Mouse (Mus musculus) liver, postnatal 0 days (tissue): ENCODE data around the gene Mcu. TPM values are rescaled to one million over a fixed set of nuclear protein-coding genes. Genes with fewer than 3 reads are reported as not detected.

Experiments used
- ATAC-seq: fragments of 200-750 bp; cut with Nextera tagmentation; 2 replicates; pipeline ENCODE4 v1.8.0; 2017; ENCODE audit warnings: mild to moderate bottlenecking, moderate library complexity
- DNase-seq: peaks from one replicate; pipeline ENCODE4 v3.0.0-alpha.2; 2016
- H3K27ac ChIP-seq: fragments of 300-500 bp; sonication (generic); 2 replicates; pipeline ENCODE4 v1.5.1; 2014; ENCODE audit warnings: antibody characterized with exemption, moderate library complexity, mild to moderate bottlenecking, low read depth
- H3K27me3 ChIP-seq: fragments of 300-500 bp; sonication (generic); 2 replicates; pipeline ENCODE4 v1.6.1; 2014; ENCODE audit warnings: low read length, control low read depth, mixed read lengths; ENCODE audit not compliant: insufficient read depth
- H3K36me3 ChIP-seq: fragments of 300-500 bp; sonication (generic); replicated peaks from 2 replicates; pipeline ENCODE4 v1.6.1; 2014; ENCODE audit warnings: mild to moderate bottlenecking, control low read depth, low read length, moderate library complexity, mixed read lengths; ENCODE audit not compliant: insufficient read depth
- H3K4me1 ChIP-seq: fragments of 300-500 bp; sonication (generic); 2 replicates; pipeline ENCODE4 v1.6.1; 2014; ENCODE audit warnings: antibody characterized with exemption, mild to moderate bottlenecking, control low read depth; ENCODE audit not compliant: insufficient read depth
- H3K4me2 ChIP-seq: fragments of 300-500 bp; sonication (generic); 2 replicates; pipeline ENCODE4 v1.6.1; 2014; ENCODE audit warnings: low read depth, mild to moderate bottlenecking, low read length, moderate library complexity, mixed read lengths
- H3K4me3 ChIP-seq: fragments of 300-500 bp; sonication (generic); 2 replicates; pipeline ENCODE4 v1.5.1; 2014; ENCODE audit warnings: low read depth, low read length
- H3K9ac ChIP-seq: fragments of 300-500 bp; sonication (generic); replicated peaks from 2 replicates; pipeline ENCODE4 v1.6.1; 2014; ENCODE audit warnings: mild to moderate bottlenecking, moderate library complexity
- H3K9me3 ChIP-seq: fragments of 300-500 bp; sonication (generic); 2 replicates; pipeline ENCODE4 v1.6.1; 2016; ENCODE audit warnings: mild to moderate bottlenecking, control low read depth, low read length, mixed read lengths
- CTCF ChIP-seq: sonication (generic); IDR thresholded peaks from 2 replicates; pipeline ENCODE4 v1.5.1; 2016; ENCODE audit warnings: antibody characterized with exemption, low read depth
- EP300 ChIP-seq: IDR thresholded peaks from 2 replicates; pipeline ENCODE4 v1.6.1; 2016; ENCODE audit warnings: antibody characterized with exemption, low read depth, mild to moderate bottlenecking
- WGBS: fragments of 180-500 bp; shearing (Covaris S2); extraction: QIAGEN DNeasy Blood & Tissue Kit; methylation state at CpG from one replicate; pipeline ENCODE4 v1.1.7; 2014; ENCODE audit not compliant: insufficient replicate concordance; 5-methylcytosine and 5-hydroxymethylcytosine counted together
- polyA plus RNA-seq: library from polyadenylated mRNA; unstranded; fragments of >200 nt; fragmentation: Nextera tagmentation; extraction: Ambion mirVana; gene quantifications from 2 replicates; pipeline ENCODE4 v1.2.1, GENCODE M21; 2015

Mcu gene
- polyA plus RNA-seq, 1 experiment from 2014 or later = 13.5 TPM

GRCm38 (mm10) chr10:59444635-59445034 is 171.9 kb downstream of the Mcu start:
- H3K9me3 ChIP-seq = no peaks in the 10 kb centered on the region
- H3K4me1 ChIP-seq = peaks cover 13% of the 10 kb centered on the region

GRCm38 (mm10) chr10:59444106-59444505 is 172.4 kb downstream of the Mcu start:
- TF ChIP-seq CTCF = no peak
- no peak for TF ChIP-seq EP300
- Histone ChIP-seq H3K4me1 (peaks cover 16% of the 10 kb centered on the region), H3K9me3 (no peaks in the 10 kb centered on the region), H3K36me3 (peaks cover 2% of the 10 kb centered on the region; the same call in 1 of the 2 replicates), H3K27me3 (no peaks in the 10 kb centered on the region), H3K4me3 (no peak overlapping the region), H3K9ac (no peak overlapping the region), H3K4me2 (no peak overlapping the region), H3K27ac (no peak overlapping the region)
- DNase-seq = no peak
- 35% methylated on average over 3 of the region's 3 CpGs for WGBS
- no peak for ATAC-seq

More at GRCm38 (mm10) chr10:59444635-59445034, 171.9 kb downstream of the Mcu start:
- no peak overlapping the region for H3K27ac ChIP-seq
- no peak overlapping the region for H3K4me3 ChIP-seq
- H3K27me3 ChIP-seq = no peaks in the 10 kb centered on the region
- H3K4me2 ChIP-seq = no peak overlapping the region
- DNase-seq = no peak
- ATAC-seq = no peak
- no peak overlapping the region for H3K9ac ChIP-seq
- 44% methylated on average over 8 of the region's 8 CpGs for WGBS
- TF ChIP-seq EP300 (no peak), CTCF (no peak)
- peaks cover 4% of the 10 kb centered on the region; the same call in 1 of the 2 replicates for H3K36me3 ChIP-seq

- Histone ChIP-seq H3K4me3 (no peak overlapping the region), H3K9ac (no peak overlapping the region), H3K4me2 (peak overlapping the region; percentile 39; the same call in 1 of the 2 replicates), H3K4me1 (peaks cover 16% of the 10 kb centered on the region), H3K27ac (peak overlapping the region; percentile 58), H3K27me3 (no peaks in the 10 kb centered on the region), H3K9me3 (no peaks in the 10 kb centered on the region), H3K36me3 (no peaks in the 10 kb centered on the region; the same call in 1 of the 2 replicates)
- TF ChIP-seq CTCF (no peak), EP300 (peak; percentile 72)
- peak; percentile 73 for ATAC-seq
- 9% methylated on average over 7 of the region's 7 CpGs for WGBS
- peak; percentile 72 for DNase-seq
These were observed 173.3 kb downstream of the Mcu start for GRCm38 (mm10) chr10:59443212-59443611.

- DNase-seq (no peak), ATAC-seq (peak; percentile 50)
- no peak within 1 kb of the TSS for H3K9ac ChIP-seq
- H3K27me3 ChIP-seq = no peaks in the 10 kb centered on the region
- 60% methylated on average over 11 of the region's 11 CpGs for WGBS
- H3K27ac ChIP-seq = 0 out of 2 replicates have a peak within 1 kb of the TSS, but pooled peaks have one; percentile 13
- no peak within 1 kb of the TSS for H3K4me2 ChIP-seq
- peaks cover 16% of the 10 kb centered on the region for H3K4me1 ChIP-seq
- no peaks in the 10 kb centered on the region for H3K9me3 ChIP-seq
- no peaks in the 10 kb centered on the region for H3K36me3 ChIP-seq
- TF ChIP-seq CTCF (no peak), EP300 (peak; percentile 62)
- H3K4me3 ChIP-seq = no peak within 1 kb of the TSS
These were observed 174.8 kb downstream of the Mcu start, which contains the start of gene Oit3 for GRCm38 (mm10) chr10:59441735-59442134. Oit3 (minus strand) TSS chr10:59441778.

- DNase-seq = no peak
- no peak for TF ChIP-seq EP300
- no peak for TF ChIP-seq CTCF
- ATAC-seq = no peak
These were observed 176.3 kb downstream of the Mcu start for GRCm38 (mm10) chr10:59440177-59440576.

GRCm38 (mm10) chr10:59439508-59439931 is 177.0 kb downstream of the Mcu start:
- no peaks in the 10 kb centered on the region for H3K36me3 ChIP-seq
- ATAC-seq (no peak), DNase-seq (no peak)
- 61% methylated on average over 5 of the region's 5 CpGs for WGBS
- TF ChIP-seq CTCF = no peak
- TF ChIP-seq EP300 = no peak
- H3K9ac ChIP-seq = no peak overlapping the region
- H3K4me2 ChIP-seq = peak overlapping the region; percentile 18; the same call in 1 of the 2 replicates
- H3K4me1 ChIP-seq = peaks cover 16% of the 10 kb centered on the region
- H3K27ac ChIP-seq = peak overlapping the region; percentile 44; the same call in 1 of the 2 replicates
- no peaks in the 10 kb centered on the region for H3K9me3 ChIP-seq
- H3K27me3 ChIP-seq = no peaks in the 10 kb centered on the region
- 0 out of 2 replicates have a peak overlapping the region, but pooled peaks have one; percentile 13 for H3K4me3 ChIP-seq

More at GRCm38 (mm10) chr10:59440177-59440576, 176.3 kb downstream of the Mcu start:
- Histone ChIP-seq H3K9me3 (no peaks in the 10 kb centered on the region), H3K27ac (0 out of 2 replicates have a peak overlapping the region, but pooled peaks have one; percentile 2), H3K27me3 (no peaks in the 10 kb centered on the region), H3K4me3 (0 out of 2 replicates have a peak overlapping the region, but pooled peaks have one; percentile 13), H3K9ac (no peak overlapping the region), H3K4me1 (peaks cover 16% of the 10 kb centered on the region), H3K4me2 (peak overlapping the region; percentile 18; the same call in 1 of the 2 replicates), H3K36me3 (no peaks in the 10 kb centered on the region)
- 48% methylated on average over 6 of the region's 6 CpGs for WGBS
